Mouse (Mus musculus) cerebellum, adult 2 months (tissue): Measurements from ENCODE around the gene Pgc.

Source experiments
- CTCF ChIP-seq: fragments of 200-500 bp; IDR thresholded peaks from 2 replicates; pipeline ENCODE4 v1.5.1; 2011; ENCODE audit warnings: low read depth, mild to moderate bottlenecking, control low read depth, low read length, moderate library complexity, borderline replicate concordance; ENCODE audit not compliant: insufficient read depth
- POLR2A ChIP-seq: fragments of 200-500 bp; IDR thresholded peaks from 2 replicates; pipeline ENCODE4 v1.6.1; 2011; ENCODE audit warnings: low read length, control low read depth, borderline replicate concordance; ENCODE audit not compliant: insufficient read depth

- TF ChIP-seq POLR2A (no peak), CTCF (no peak)
These were observed 13.6 kb upstream of the Pgc start for GRCm38 (mm10) chr17:47712889-47713571.
